Mouse (Mus musculus): ENCODE data around the gene Cryab. TPM values are rescaled to one million over a fixed set of nuclear protein-coding genes. Genes with fewer than 3 reads are reported as not detected.
A peak's percentile ranks its signal among the peaks of the same experiment; 100 is the strongest.

The Cryab gene
- polyA plus RNA-seq, 1 experiment from 2014 or later = 233 TPM

DNA sequence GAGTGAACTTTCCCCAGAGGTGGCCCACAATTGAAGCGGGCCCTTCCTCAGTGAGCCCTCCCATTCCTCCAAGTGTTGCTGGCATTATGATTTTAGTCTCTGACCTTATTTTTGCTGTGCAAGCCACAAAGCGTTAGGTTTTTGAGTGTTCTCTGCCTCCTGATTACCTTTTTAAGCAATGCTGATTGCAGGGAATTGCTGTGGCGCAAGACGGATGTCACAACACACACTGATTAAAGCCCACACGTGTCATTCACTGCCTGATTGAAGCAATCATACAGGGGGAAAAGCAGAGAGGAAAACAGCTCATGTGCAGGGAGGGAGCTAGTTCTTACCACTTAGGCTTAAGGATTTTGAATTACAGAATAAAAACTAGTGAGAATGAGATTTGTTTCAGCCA lies 47.2 kb downstream of the Cryab start:
- H3K27ac ChIP-seq = no peak overlapping the region
- no peak overlapping the region for H3K9ac ChIP-seq (ENCODE audit: low read depth, low read length)
- TF ChIP-seq CTCF (IDR thresholded peaks at IDR 0.05; ENCODE audit: low read depth) = no peak
- ATAC-seq (replicated peaks; ENCODE audit: low FRiP score, low read depth) (no peak), DNase-seq (ENCODE audit: low spot score) (no peak)
- no peak overlapping the region for H3K4me2 ChIP-seq (ENCODE audit: low read length)
- no peaks in the 10 kb centered on the region for H3K27me3 ChIP-seq (ENCODE audit: insufficient read depth, low read length)
- H3K4me3 ChIP-seq (replicated peaks; ENCODE audit: low read depth, low read length) = no peak overlapping the region
- peaks cover 16% of the 10 kb centered on the region for H3K36me3 ChIP-seq (ENCODE audit: insufficient read depth, low read length)
- H3K9me3 ChIP-seq (replicated peaks; ENCODE audit: low read length) = no peaks in the 10 kb centered on the region
- no peaks in the 10 kb centered on the region for H3K4me1 ChIP-seq (replicated peaks; ENCODE audit: insufficient read depth, low read length)
- 82% methylated on average over 5 of the region's 5 CpGs for WGBS

DNA sequence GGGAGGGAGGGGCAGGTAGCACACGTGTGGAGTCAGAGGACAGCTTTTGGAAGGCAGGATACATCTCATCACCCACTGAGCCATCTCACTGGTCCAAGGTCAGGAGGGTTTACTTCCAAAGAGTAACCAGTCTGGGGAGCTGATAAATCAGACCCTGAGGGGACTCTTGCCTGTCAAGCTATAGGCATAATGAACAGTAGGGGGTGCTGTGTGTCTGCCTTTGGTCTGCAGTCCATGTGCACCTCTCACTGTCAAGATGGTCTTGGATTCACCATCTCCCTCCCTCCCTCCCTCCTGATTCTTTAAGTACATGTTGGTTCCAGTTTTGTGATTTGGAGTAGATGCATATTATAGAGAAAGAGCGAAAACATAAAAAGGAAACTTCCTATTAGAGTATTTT lies 49.9 kb downstream of the Cryab start:
- peak; percentile 65 for DNase-seq (ENCODE audit: low spot score)
- WGBS = 45% methylated on average over 2 of the region's 2 CpGs
- no peak overlapping the region for H3K4me2 ChIP-seq (ENCODE audit: low read length)
- no peak overlapping the region for H3K9ac ChIP-seq (ENCODE audit: low read depth, low read length)
- 0 out of 2 replicates have a peak, but pooled peaks have one; percentile 21 for ATAC-seq (replicated peaks; ENCODE audit: low FRiP score, low read depth)
- no peak overlapping the region for H3K4me3 ChIP-seq (replicated peaks; ENCODE audit: low read depth, low read length)
- H3K9me3 ChIP-seq (replicated peaks; ENCODE audit: low read length) = no peaks in the 10 kb centered on the region
- no peaks in the 10 kb centered on the region for H3K27me3 ChIP-seq (ENCODE audit: insufficient read depth, low read length)
- H3K27ac ChIP-seq = no peak overlapping the region
- peaks cover 28% of the 10 kb centered on the region for H3K36me3 ChIP-seq (ENCODE audit: insufficient read depth, low read length)
- no peaks in the 10 kb centered on the region for H3K4me1 ChIP-seq (replicated peaks; ENCODE audit: insufficient read depth, low read length)
- peak; percentile 73 for TF ChIP-seq CTCF (IDR thresholded peaks at IDR 0.05; ENCODE audit: low read depth)

DNA sequence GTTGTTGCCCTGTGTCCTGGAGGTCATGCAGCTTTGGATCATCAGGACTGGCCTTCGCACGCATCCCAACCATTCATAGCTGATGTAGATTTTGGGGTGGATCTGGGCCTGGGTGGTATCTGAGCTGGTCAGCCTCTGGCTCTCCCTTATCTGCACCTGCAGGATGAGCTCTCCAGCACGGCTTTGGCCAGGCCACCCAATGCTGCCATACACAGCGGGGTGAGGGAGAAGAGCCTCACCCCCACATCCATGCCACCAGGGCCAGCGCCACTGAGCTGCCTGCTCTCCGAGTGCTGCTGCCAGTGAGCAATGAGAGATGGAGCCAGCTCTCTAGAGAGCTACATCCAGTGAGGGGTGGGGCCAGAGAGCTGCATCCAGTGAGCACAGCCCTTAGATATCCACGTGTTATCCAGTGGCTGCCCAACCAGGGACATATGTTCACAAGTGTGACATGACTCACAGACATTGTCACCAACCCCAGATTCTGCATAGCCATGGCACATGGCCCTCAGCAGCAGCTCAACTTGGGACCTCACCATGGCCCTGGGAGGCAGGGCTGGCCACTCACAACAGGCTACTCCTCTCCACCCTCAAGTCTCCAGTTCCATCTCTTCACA lies 52.0 kb downstream of the Cryab start:
- no peak for TF ChIP-seq CTCF (IDR thresholded peaks at IDR 0.05; ENCODE audit: low read depth)
- no peaks in the 10 kb centered on the region for H3K9me3 ChIP-seq (replicated peaks; ENCODE audit: low read length)
- H3K27me3 ChIP-seq (ENCODE audit: insufficient read depth, low read length) = no peaks in the 10 kb centered on the region
- H3K27ac ChIP-seq = no peak overlapping the region
- no peak overlapping the region for H3K9ac ChIP-seq (ENCODE audit: low read depth, low read length)
- 87% methylated on average over 7 of the region's 7 CpGs for WGBS
- no peak overlapping the region for H3K4me2 ChIP-seq (ENCODE audit: low read length)
- H3K4me3 ChIP-seq (replicated peaks; ENCODE audit: low read depth, low read length) = no peak overlapping the region
- ATAC-seq (replicated peaks; ENCODE audit: low FRiP score, low read depth) (no peak), DNase-seq (ENCODE audit: low spot score) (no peak)
- no peaks in the 10 kb centered on the region for H3K4me1 ChIP-seq (replicated peaks; ENCODE audit: insufficient read depth, low read length)
- peaks cover 34% of the 10 kb centered on the region for H3K36me3 ChIP-seq (ENCODE audit: insufficient read depth, low read length)

Other genes with a start within 250 kb of the Cryab start
- 133 and 139 TPM in 2 replicates for gene Pts, start 222.6 kb upstream of the Cryab start, polyA plus RNA-seq (2015; fragmentation: Nextera tagmentation; extraction: Ambion mirVana)
- 3.7 and 5.2 TPM in 2 replicates for gene Il18, start 196.5 kb upstream of the Cryab start, polyA plus RNA-seq (2015; fragmentation: Nextera tagmentation; extraction: Ambion mirVana)
- 0.17 and 0.27 TPM in 2 replicates for gene Bco2, start 196.1 kb upstream of the Cryab start, polyA plus RNA-seq (2015; fragmentation: Nextera tagmentation; extraction: Ambion mirVana)
- not detected in 2 replicates for gene Tex12, start 190.0 kb upstream of the Cryab start, polyA plus RNA-seq (2015; fragmentation: Nextera tagmentation; extraction: Ambion mirVana)
- 599 and 602 TPM in 2 replicates for gene Sdhd, start 147.5 kb upstream of the Cryab start, polyA plus RNA-seq (2015; fragmentation: Nextera tagmentation; extraction: Ambion mirVana)
- 406 and 483 TPM in 2 replicates for gene Timm8b, start 147.4 kb upstream of the Cryab start, polyA plus RNA-seq (2015; fragmentation: Nextera tagmentation; extraction: Ambion mirVana)
- 5.7 and 7.1 TPM in 2 replicates for gene Pih1d2, start 134.0 kb upstream of the Cryab start, polyA plus RNA-seq (2015; fragmentation: Nextera tagmentation; extraction: Ambion mirVana)
- gene Nkapd1, start 133.9 kb upstream of the Cryab start, polyA plus RNA-seq (2015; fragmentation: Nextera tagmentation; extraction: Ambion mirVana) = 25.7 and 26.0 TPM in 2 replicates
- 84.6 and 86.5 TPM in 2 replicates for gene Dlat, start 91.5 kb upstream of the Cryab start, polyA plus RNA-seq (2015; fragmentation: Nextera tagmentation; extraction: Ambion mirVana)
- gene Dixdc1, start 11.8 kb upstream of the Cryab start, polyA plus RNA-seq (2015; fragmentation: Nextera tagmentation; extraction: Ambion mirVana) = 7.3 and 7.5 TPM in 2 replicates
- 26.8 and 27.1 TPM in 2 replicates for gene 2310030G06Rik, start 4.8 kb upstream of the Cryab start, polyA plus RNA-seq (2015; fragmentation: Nextera tagmentation; extraction: Ambion mirVana)
- 5.5 and 7.4 TPM in 2 replicates for gene Hspb2, start 1.0 kb downstream of the Cryab start, polyA plus RNA-seq (2015; fragmentation: Nextera tagmentation; extraction: Ambion mirVana)
- gene Fdxacb1, start 16.9 kb downstream of the Cryab start, polyA plus RNA-seq (2015; fragmentation: Nextera tagmentation; extraction: Ambion mirVana) = 7.9 and 9.3 TPM in 2 replicates
- 24.8 and 28.9 TPM in 2 replicates for gene Alg9, start 23.7 kb downstream of the Cryab start, polyA plus RNA-seq (2015; fragmentation: Nextera tagmentation; extraction: Ambion mirVana)
- 56.6 and 62.9 TPM in 2 replicates for gene 1110032A03Rik, start 24.2 kb downstream of the Cryab start, polyA plus RNA-seq (2015; fragmentation: Nextera tagmentation; extraction: Ambion mirVana)
- gene Ppp2r1b, start 94.0 kb downstream of the Cryab start, polyA plus RNA-seq (2015; fragmentation: Nextera tagmentation; extraction: Ambion mirVana) = 36.6 and 43.6 TPM in 2 replicates